Mouse (Mus musculus) urinary bladder, postnatal 4 days (tissue): ENCODE results near the gene Fbh1.
"Not testable (repeated sequence)": the region's sequence is repeated elsewhere in the genome, so short reads cannot be mapped to it uniquely, and the experiment has no call there.

ENCODE experiments used
- DNase-seq, 2 experiments: peaks; one replicate each; pipeline ENCODE4 v3.0.0; 2021 to 2022; ENCODE audit warnings: low spot score in 2 of 2

The Fbh1 gene

DNA sequence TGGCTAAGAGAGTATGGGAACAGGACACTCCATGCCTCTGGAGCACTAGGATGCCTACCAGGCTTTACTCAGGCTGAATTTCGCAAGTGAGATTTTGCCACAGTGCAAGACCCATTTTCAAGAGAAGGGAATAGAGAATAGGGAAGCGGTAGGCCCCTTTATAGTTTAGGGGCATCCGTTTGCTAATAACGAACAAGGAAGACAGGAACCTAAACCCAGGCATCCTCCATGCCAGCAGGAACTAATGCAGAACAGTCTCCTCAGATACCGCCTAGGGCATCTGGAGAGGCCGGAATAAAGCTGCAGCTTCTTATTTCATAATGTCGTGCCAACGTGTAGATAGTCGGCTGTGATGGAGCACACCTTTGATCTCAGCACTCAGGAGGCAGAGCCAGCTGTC is 54.8 kb downstream of the Fbh1 start:
- no peak for DNase-seq

DNA sequence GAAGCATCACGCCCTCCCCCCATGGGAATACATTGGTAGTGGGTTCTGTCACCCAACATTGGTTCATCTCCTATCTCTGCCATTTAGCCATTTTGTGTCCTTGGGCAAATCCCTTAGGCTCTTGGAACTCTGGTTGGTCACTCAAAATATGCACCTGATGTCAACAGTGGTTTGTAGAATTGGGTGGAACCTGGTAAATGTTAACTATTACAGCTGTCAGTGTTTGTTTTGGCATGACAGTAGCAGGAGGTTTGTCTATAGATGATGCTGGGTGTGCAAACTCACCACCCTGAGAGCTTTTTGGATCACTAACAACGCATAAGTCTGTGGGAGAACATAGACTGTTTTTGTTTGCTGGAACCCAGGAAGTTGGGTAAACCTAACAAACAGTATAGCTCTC is 58.8 kb downstream of the Fbh1 start:
- DNase-seq, result no peak

DNA sequence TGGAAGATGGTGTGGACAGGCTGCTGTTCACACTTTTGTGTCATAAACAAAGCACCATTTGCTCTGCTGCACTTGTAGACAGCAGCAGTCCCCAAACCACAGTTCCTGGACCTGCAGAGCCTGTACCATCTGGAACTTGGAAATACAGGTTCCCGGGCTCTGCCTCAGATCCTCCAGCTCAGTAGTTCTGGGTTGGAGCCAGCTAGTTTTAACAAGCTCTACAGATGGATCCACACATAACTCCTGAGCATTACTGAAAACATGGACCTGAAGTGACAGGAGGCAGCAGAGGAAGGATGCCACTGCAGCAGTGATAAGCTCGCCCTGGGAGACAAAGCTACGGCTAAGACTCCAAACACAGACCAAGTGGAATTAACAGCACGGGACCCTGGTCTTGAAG is 62.8 kb downstream of the Fbh1 start:
- DNase-seq, result no peak

DNA sequence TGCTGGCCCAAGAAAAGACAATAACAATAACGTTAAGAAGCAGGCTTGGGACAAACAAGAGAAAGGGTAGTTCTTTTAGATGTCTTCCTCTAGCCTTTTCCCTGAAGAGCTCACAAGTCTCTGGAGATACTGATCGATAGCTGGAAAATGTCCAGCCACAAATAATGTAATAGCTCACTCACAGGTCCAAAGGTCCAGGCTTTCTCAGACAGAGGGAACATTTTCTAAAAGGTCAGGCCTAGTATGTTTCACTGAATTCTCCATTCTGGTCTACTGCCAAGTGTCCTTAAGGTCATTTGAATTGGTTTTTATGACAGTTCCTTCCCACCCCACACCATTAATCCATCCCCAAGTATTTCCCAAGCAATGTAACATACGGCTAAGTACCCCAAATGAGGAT is 64.4 kb downstream of the Fbh1 start:
- no peak for DNase-seq

DNA sequence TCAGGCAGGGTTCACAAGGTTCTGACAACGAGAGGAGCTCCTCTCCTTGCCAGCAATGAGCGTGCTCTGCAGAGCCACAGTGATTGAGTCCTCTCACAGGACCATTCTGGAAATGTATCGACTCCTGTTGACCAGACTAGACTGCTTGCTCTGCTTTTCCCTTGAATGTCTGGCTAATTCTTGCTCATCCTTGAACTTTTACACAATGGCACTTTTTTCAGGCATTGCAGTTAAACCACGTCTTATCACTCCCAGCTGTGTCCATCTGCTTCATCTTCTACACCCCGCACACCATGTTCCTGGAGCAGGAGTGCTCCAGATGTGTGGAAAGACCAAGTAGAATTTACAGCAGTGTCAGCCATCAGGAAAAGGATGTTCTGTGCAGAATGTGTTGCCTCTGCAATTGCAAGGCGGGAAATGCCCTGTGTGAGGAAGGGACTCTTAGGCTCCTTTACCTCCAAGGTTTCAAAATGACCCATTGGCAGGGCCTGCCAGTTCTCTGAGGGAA is 64.8 kb downstream of the Fbh1 start:
- DNase-seq, result peak in 1 of 2 experiments; percentile 22

DNA sequence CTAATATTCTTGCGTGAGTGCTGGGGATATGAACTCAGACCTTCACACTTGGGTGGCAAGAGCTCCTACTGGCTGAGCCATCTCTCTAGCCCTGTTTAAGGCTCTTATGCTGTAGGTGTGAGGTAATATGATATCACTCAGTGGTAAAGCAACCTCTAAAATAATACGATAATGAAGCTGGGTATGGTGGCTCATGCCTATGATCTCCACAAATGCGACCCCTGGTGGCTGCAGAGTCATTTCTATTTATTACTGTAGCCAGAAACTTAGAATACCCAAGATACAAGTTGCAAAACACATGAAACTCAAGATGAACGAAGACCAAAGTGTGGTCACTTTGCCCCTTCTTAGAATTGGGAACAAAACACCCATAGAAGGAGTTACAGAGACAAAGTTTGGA is 67.3 kb downstream of the Fbh1 start:
- DNase-seq, result not testable (repeated sequence)

DNA sequence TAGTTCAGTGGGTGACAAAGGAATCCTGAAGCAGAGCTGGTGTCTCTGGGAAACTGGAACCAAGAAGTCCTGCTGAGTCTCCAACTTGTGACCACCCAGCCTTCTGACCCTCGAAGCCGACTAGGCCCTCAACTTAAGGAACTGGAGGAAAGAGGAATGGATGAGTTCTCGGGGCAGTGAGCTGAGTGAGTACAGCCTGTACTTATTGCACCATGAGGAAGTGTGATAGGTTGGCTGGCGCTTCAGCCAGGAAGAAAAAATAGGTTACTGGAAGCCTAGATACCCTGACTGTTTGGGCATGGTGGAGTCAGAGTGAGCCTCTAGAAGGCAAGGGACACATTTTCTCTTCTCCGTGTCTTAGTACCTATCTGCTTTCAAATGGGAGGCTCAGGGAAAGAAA is 68.8 kb downstream of the Fbh1 start:
- DNase-seq, result no peak

DNA sequence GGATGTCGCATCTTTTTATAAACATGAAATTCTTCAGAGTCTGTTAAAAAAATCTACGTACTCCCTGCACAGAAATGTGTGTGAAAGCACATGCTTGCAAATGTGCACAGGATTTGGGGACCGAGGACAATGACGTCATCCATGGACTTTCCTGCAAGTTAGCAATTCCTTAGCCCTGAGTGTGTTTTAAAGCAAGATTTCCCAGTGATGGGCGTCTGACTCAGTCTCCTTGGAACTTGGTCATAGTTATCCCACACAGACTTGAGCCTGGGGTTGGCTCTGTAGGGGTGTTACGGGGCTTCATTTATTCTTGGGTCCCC is 70.7 kb downstream of the Fbh1 start:
- no peak for DNase-seq

DNA sequence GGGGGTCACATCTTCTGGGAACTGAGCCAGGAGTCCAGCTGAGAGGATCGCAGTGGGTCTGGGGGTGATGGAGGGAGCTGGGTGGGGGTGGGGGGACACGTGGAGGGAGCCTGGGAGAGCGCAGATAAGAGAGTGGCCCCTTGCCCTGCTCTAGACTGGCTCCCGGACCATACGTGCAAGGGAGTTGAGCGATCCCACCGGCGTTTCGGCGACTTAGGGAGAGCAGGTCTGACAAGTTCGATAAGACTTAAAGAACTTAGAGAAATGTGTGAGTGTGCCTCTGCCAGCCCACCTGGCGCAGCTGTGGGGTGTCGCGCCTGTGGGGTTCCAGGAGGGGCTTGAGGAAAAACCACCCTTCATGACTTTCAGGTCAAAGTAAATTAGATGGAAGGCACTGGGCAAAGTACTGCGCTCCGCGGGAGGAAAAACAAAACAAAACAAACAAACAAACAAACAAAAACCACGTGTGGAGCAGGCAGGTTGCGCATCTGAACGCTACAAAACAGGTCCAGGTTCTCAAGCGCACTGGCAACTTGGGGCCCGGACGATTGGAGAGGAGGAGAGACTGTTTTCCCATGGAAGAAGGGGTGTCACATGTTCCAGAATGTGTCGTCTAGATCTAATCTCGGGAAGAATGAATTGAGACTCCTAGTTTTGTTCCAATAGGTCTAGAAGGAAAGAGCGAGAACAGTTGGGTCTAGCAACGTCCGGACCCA is 71.2 kb downstream of the Fbh1 start:
- DNase-seq, result no peak

DNA sequence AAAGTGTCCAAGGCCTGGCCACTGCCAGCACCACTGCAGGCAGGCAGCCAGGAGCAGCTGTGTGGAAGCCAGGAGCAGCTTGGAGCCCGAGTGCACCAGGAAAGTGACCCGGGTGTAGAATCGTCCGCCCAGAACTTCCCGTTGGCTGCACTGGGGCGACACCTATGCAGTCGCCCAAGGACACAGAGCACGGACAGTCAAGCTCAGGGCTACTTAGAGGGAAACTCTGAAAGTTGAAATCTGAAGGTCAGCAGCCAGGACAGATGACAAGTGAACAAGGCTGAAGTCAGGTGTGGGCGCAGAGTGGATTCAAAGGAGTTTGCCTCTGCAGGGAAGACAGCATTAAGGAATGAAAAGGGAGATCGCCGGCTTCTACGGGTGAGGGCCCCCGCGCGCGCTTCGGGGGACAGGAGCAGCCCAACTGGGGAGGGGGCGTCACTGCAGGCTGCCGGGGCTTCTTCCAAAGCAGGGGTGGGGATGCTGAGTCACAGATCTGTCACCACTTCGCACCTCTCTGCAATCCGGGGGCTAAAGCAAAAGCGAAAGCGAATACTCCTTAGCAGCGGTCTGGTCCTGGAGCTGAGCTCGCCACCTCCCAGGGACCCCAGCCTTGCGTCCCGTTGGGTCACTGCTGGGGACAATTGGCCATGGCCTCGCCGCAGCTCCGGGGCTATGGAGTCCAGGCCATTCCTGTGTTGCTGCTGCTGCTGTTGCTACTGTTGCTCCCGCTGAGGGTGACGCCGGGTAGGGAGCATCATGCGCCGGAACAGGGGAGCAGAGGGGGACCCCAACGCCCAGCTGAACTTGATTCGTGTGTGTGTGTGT is 72.0 kb downstream of the Fbh1 start, which contains the start of gene Il15ra:
Gene Il15ra (plus strand): TSS at position 90 of the 825 bp plus-strand sequence.
- peak; percentile 63 to 66 for DNase-seq

DNA sequence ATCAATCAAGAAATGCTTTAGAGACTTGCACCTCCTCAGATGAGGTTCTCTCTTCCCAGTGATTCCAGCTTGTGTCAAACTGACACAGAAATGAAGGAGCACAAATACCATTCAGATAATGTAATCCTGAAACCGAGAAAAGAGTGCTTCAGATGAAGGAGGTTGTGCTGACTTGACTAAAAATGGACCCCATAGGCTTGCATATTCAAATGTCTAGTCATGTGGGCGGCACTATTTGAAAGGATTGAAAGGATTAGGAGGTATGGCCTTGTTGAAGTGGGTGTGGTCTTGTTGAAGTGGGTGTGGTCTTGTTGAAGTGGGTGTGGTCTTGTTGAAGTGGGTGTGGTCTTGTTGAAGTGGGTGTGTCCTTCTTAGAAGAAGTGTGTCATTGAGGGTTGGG is 77.5 kb downstream of the Fbh1 start:
- DNase-seq, result no peak

DNA sequence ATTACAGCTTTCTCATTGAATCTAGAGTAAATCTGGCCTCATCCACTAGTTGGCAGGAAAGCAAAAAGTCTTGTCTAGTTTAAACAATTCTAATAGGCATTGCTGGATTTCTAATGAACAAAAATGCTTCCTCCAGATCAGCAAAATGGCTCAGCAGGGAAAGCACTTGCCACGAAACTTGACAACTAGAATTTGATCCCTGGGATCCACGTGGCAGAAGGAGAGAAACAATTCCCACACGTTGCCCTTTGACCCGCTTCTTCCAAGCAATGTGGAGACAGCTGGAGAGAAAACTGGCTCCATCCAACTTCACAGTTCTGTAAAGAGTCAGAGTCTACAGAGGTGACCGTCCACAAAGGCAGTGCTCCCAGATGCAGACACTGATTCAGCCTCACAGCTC is 78.4 kb downstream of the Fbh1 start:
- no peak for DNase-seq

DNA sequence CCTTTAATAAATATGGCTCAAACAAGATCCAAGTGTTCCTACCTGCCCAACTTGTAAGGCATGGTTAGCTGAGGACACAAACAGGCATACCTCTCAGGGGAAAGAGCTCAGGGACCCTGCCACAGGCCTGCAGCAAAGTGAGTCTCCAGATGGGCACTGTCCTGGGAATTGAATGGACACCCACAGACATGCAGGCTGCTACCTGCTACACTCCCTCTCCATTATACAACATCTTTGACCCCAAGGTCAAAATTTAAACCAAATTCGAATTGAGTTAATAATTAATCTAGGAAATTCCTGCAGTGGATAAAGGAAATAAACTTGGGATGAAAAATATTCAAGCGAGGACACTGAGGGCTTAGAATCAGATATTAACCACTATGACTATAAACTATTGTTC is 81.5 kb downstream of the Fbh1 start:
- no peak for DNase-seq

DNA sequence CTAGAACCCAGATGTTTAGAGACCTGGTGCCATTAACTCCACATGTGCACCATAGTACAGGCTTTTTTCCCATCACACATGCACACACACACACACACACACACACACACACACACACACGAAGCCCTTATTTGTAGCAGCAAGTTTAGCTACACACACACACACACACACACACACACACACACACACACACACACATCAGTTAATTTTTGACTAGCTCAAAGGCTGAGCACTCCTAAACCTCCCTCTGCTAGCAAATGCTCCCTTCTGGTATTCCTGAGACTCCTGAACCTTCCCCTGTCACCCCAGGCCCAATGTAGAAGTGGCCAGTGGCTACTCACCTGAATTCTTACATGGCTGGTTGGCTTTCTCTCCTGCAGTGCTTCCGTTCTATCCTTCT is 83.3 kb downstream of the Fbh1 start:
- DNase-seq, result no peak

DNA sequence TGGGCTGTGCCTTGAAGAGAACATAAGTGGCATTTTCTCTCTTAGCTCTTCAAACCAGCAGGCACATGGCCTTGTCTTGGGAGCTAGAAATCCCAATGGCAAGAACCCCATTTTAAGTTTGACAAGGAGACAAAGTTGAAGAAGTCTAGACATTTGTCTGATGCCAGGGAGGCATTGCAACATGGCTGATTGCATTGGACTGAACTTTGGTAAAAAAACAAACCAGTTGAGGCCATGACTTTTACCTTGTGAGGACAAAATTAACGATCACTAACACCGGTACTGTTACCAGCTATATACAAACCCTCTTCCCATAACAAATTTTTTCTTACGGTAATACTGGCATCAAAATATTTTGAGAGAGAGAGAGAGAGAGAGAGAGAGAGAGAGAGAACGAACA is 84.0 kb downstream of the Fbh1 start:
- no peak for DNase-seq
